Comparison of ENCODE assay signal across 29 mouse cellular contexts in genomic region chr16:18580389-18580788, GRCm38 (mm10). TPM values are rescaled to one million over a fixed set of nuclear protein-coding genes. Genes with fewer than 3 reads are reported as not detected.
DNase-seq lines count a peak whose midpoint lies in the region; ATAC-seq and TF ChIP-seq lines count a peak whose summit lies in the region.
"Had no signal": no experiment of that assay in that cellular context is flagged by ENCODE, and none has a peak within 500 bp of the region (broad histone marks: within the 10 kb centered on the region; RNA-seq: fewer than 3 reads in every experiment).

No protein-coding gene starts in this region.

- 29% methylated on average over 2 of the region's 2 CpGs for WGBS in hindbrain, postnatal 0 days
- WGBS in hindbrain, embryonic 12.5 days: 21% methylated on average over 2 of the region's 2 CpGs
- 13% methylated on average over 2 of the region's 2 CpGs for WGBS in midbrain, embryonic 11.5 days
- WGBS in midbrain, embryonic 16.5 days: 24% methylated on average over 2 of the region's 2 CpGs

- peak; percentile 23; the same call in 1 of the 2 replicates for TF ChIP-seq CTCF in hindbrain, postnatal 0 days (IDR thresholded peaks at IDR 0.05; ENCODE audit: low read depth)

- intact Hi-C loops in left cerebral cortex, postnatal 10 days (cut with DNase I): no loop called here

- H3K27ac ChIP-seq in hindbrain, postnatal 0 days: no peak overlapping the region
- no peak overlapping the region for H3K27ac ChIP-seq in hindbrain, embryonic 12.5 days
- H3K27ac ChIP-seq in midbrain, embryonic 11.5 days (ENCODE audit: low read depth, low read length): no peak overlapping the region
- H3K27ac ChIP-seq in midbrain, embryonic 16.5 days (ENCODE audit: low read length): no peak overlapping the region
- H3K27ac ChIP-seq: gastrocnemius, adult 2 months; heart, embryonic 10.5 days; layer of hippocampus, adult 2 months; limb, embryonic 13.5 days; liver, embryonic 12.5 days; neural tube, embryonic 15.5 days; stomach, embryonic 15.5 days had no signal

- no peak for ATAC-seq in hindbrain, postnatal 0 days
- no peak for ATAC-seq in hindbrain, embryonic 12.5 days (ENCODE audit: low FRiP score)
- ATAC-seq in midbrain, embryonic 11.5 days (ENCODE audit: low FRiP score): no peak
- ATAC-seq in midbrain, embryonic 16.5 days: no peak
- ATAC-seq: activated CD4-positive, CD25-positive, alpha-beta regulatory T cell, adult 4 months; forebrain, embryonic 14.5 days; liver, embryonic 12.5 days had no signal

- no peaks in the 10 kb centered on the region for H3K9me3 ChIP-seq in hindbrain, postnatal 0 days (ENCODE audit: low read length)
- no peaks in the 10 kb centered on the region for H3K9me3 ChIP-seq in hindbrain, embryonic 12.5 days (replicated peaks)
- no peaks in the 10 kb centered on the region for H3K9me3 ChIP-seq in midbrain, embryonic 11.5 days (ENCODE audit: control insufficient read depth, low read length)
- H3K9me3 ChIP-seq in midbrain, embryonic 16.5 days (replicated peaks; ENCODE audit: control insufficient read depth, low read length, poor library complexity, severe bottlenecking): no peaks in the 10 kb centered on the region
- H3K9me3 ChIP-seq: heart, embryonic 10.5 days; liver, embryonic 12.5 days; neural tube, embryonic 15.5 days; stomach, embryonic 15.5 days had no signal

- H3K9ac ChIP-seq in hindbrain, postnatal 0 days (replicated peaks; ENCODE audit: low read length): no peak overlapping the region
- no peak overlapping the region for H3K9ac ChIP-seq in hindbrain, embryonic 12.5 days
- H3K9ac ChIP-seq in midbrain, embryonic 11.5 days (ENCODE audit: low read length): no peak overlapping the region
- H3K9ac ChIP-seq in midbrain, embryonic 16.5 days (ENCODE audit: low read depth, low read length): no peak overlapping the region
- H3K9ac ChIP-seq: limb, embryonic 13.5 days; liver, embryonic 12.5 days; neural tube, embryonic 15.5 days; stomach, embryonic 15.5 days had no signal

- no peak for DNase-seq in hindbrain, postnatal 0 days (ENCODE audit: low spot score)
- DNase-seq in midbrain, embryonic 11.5 days (ENCODE audit: low spot score, missing footprints): peak; percentile 87
- peak; percentile 37 for DNase-seq in embryo, embryonic 11 days
- no peak for DNase-seq in right cerebral cortex, postnatal 14 days
- no peak for DNase-seq in left cerebral cortex, postnatal 10 days (ENCODE audit: extremely low spot score in 1 of 2, low spot score in 2 of 2)
- DNase-seq: adrenal gland, postnatal 14 days; cerebellum, adult 9-11 months; gastrocnemius, adult 2 months; heart, postnatal 14 days; kidney, adult 18-20 months; kidney, postnatal 10 days; layer of hippocampus, postnatal 36 days; lung, postnatal 36 days; right cerebral cortex, adult 18-20 months; thymus, adult 18-20 months; thymus, postnatal 4 days had no signal

- H3K36me3 ChIP-seq in hindbrain, postnatal 0 days (ENCODE audit: insufficient read depth, low read length): no peaks in the 10 kb centered on the region
- H3K36me3 ChIP-seq in hindbrain, embryonic 12.5 days: no peaks in the 10 kb centered on the region
- no peaks in the 10 kb centered on the region for H3K36me3 ChIP-seq in midbrain, embryonic 11.5 days (ENCODE audit: control insufficient read depth, insufficient read depth, low read length)
- H3K36me3 ChIP-seq in midbrain, embryonic 16.5 days (ENCODE audit: control insufficient read depth, insufficient read depth, low read length): no peaks in the 10 kb centered on the region
- H3K36me3 ChIP-seq: heart, embryonic 10.5 days; limb, embryonic 13.5 days; liver, embryonic 12.5 days; neural tube, embryonic 15.5 days; stomach, embryonic 15.5 days had no signal

- no peak overlapping the region for H3K4me2 ChIP-seq in hindbrain, postnatal 0 days (ENCODE audit: low read depth, low read length)
- no peak overlapping the region for H3K4me2 ChIP-seq in hindbrain, embryonic 12.5 days (replicated peaks)
- no peak overlapping the region for H3K4me2 ChIP-seq in midbrain, embryonic 11.5 days
- no peak overlapping the region for H3K4me2 ChIP-seq in midbrain, embryonic 16.5 days (ENCODE audit: low read length)

- no peaks in the 10 kb centered on the region for H3K4me1 ChIP-seq in hindbrain, postnatal 0 days (ENCODE audit: insufficient read depth, low read length)
- peaks cover 15% of the 10 kb centered on the region for H3K4me1 ChIP-seq in hindbrain, embryonic 12.5 days
- H3K4me1 ChIP-seq in midbrain, embryonic 11.5 days (ENCODE audit: control insufficient read depth, insufficient read depth, low read length): peaks cover 9% of the 10 kb centered on the region; the same call in 1 of the 2 replicates
- peaks cover 11% of the 10 kb centered on the region for H3K4me1 ChIP-seq in midbrain, embryonic 16.5 days (ENCODE audit: control insufficient read depth, insufficient read depth, low read length)

- H3K27me3 ChIP-seq in hindbrain, postnatal 0 days (ENCODE audit: insufficient read depth, low read length): peaks cover 61% of the 10 kb centered on the region
- peaks cover 77% of the 10 kb centered on the region for H3K27me3 ChIP-seq in hindbrain, embryonic 12.5 days
- H3K27me3 ChIP-seq in midbrain, embryonic 11.5 days (ENCODE audit: control insufficient read depth, insufficient read depth, low read length): peaks cover 69% of the 10 kb centered on the region
- H3K27me3 ChIP-seq in midbrain, embryonic 16.5 days (ENCODE audit: control insufficient read depth, insufficient read depth, low read depth, low read length): peaks cover 69% of the 10 kb centered on the region

- H3K4me3 ChIP-seq in hindbrain, postnatal 0 days (ENCODE audit: low read length): no peak overlapping the region
- no peak overlapping the region for H3K4me3 ChIP-seq in hindbrain, embryonic 12.5 days
- H3K4me3 ChIP-seq in midbrain, embryonic 11.5 days (ENCODE audit: low read depth, low read length): no peak overlapping the region
- H3K4me3 ChIP-seq in midbrain, embryonic 16.5 days (ENCODE audit: low read depth, low read length): no peak overlapping the region
- H3K4me3 ChIP-seq: layer of hippocampus, adult 2 months had no signal

RNA-seq across cellular contexts. Expression of gene Tbx1, which starts 10.1 kb away (rescaled TPM):
- total RNA-seq in hindbrain, postnatal 0 days (2014; rRNA removed): 0.37 and 4.0 TPM in 2 replicates
- 0.51 and 0.92 TPM in 2 replicates for polyA plus RNA-seq in hindbrain, postnatal 0 days (2015; fragmentation: Nextera tagmentation; extraction: Ambion mirVana)
- 15.4 and 15.5 TPM in 2 replicates for polyA plus RNA-seq in hindbrain, embryonic 12.5 days (2016; fragmentation: Nextera tagmentation; extraction: Ambion mirVana)
- 0.63 and 0.87 TPM in 2 replicates for polyA plus RNA-seq in midbrain, embryonic 11.5 days (2014; fragmentation: Nextera tagmentation; extraction: Ambion mirVana)
- 0.33 and 0.66 TPM in 2 replicates for polyA plus RNA-seq in midbrain, embryonic 16.5 days (2015; fragmentation: Nextera tagmentation; extraction: Ambion mirVana)
- total RNA-seq in left cerebral cortex, postnatal 10 days (2021): 1 to 10 TPM; 1.5 to 1.7 TPM
- total RNA-seq: adrenal gland, postnatal 14 days; common myeloid progenitor, adult 5-6 weeks; megakaryocyte-erythroid progenitor cell, adult 5-6 weeks; MEL had no signal
- polyA plus RNA-seq: activated CD4-positive, CD25-positive, alpha-beta regulatory T cell, adult 4 months; liver, embryonic 12.5 days had no signal

RNA-seq across cellular contexts. Expression of gene Gp1bb, which starts 41.8 kb away (rescaled TPM):
- total RNA-seq in hindbrain, postnatal 0 days (2014; rRNA removed): 29.3 and 30.8 TPM in 2 replicates
- polyA plus RNA-seq in hindbrain, postnatal 0 days (2015; fragmentation: Nextera tagmentation; extraction: Ambion mirVana): 7.6 and 10.1 TPM in 2 replicates
- polyA plus RNA-seq in hindbrain, embryonic 12.5 days (2016; fragmentation: Nextera tagmentation; extraction: Ambion mirVana): 10.1 and 11.1 TPM in 2 replicates
- 6.4 and 6.5 TPM in 2 replicates for polyA plus RNA-seq in midbrain, embryonic 11.5 days (2014; fragmentation: Nextera tagmentation; extraction: Ambion mirVana)
- 9.4 and 9.8 TPM in 2 replicates for polyA plus RNA-seq in midbrain, embryonic 16.5 days (2015; fragmentation: Nextera tagmentation; extraction: Ambion mirVana)
- 1 to 10 TPM; 3.5 to 4.9 TPM for total RNA-seq in left cerebral cortex, postnatal 10 days (2021)
- total RNA-seq: gastrocnemius, adult 2 months had no signal
- polyA plus RNA-seq: activated CD4-positive, CD25-positive, alpha-beta regulatory T cell, adult 4 months had no signal

RNA-seq across cellular contexts. Expression of gene Gm49601, which starts 45.8 kb away (rescaled TPM):
- 23.8 and 24.0 TPM in 2 replicates for total RNA-seq in hindbrain, postnatal 0 days (2014; rRNA removed)
- 3.1 and 4.0 TPM in 2 replicates for polyA plus RNA-seq in hindbrain, postnatal 0 days (2015; fragmentation: Nextera tagmentation; extraction: Ambion mirVana)
- polyA plus RNA-seq in hindbrain, embryonic 12.5 days (2016; fragmentation: Nextera tagmentation; extraction: Ambion mirVana): 12.6 and 13.5 TPM in 2 replicates
- 1.7 and 3.3 TPM in 2 replicates for polyA plus RNA-seq in midbrain, embryonic 11.5 days (2014; fragmentation: Nextera tagmentation; extraction: Ambion mirVana)
- polyA plus RNA-seq in midbrain, embryonic 16.5 days (2015; fragmentation: Nextera tagmentation; extraction: Ambion mirVana): 23.3 and 24.6 TPM in 2 replicates
- total RNA-seq in left cerebral cortex, postnatal 10 days (2021): 100 to 1,000 TPM; 130 to 132 TPM
- total RNA-seq: common myeloid progenitor, adult 5-6 weeks; megakaryocyte-erythroid progenitor cell, adult 5-6 weeks had no signal
- polyA plus RNA-seq: activated CD4-positive, CD25-positive, alpha-beta regulatory T cell, adult 4 months had no signal

RNA-seq across cellular contexts. Expression of gene Sept5, which starts 49.4 kb away (rescaled TPM):
- 286 and 335 TPM in 2 replicates for total RNA-seq in hindbrain, postnatal 0 days (2014; rRNA removed)
- 186 and 195 TPM in 2 replicates for polyA plus RNA-seq in hindbrain, postnatal 0 days (2015; fragmentation: Nextera tagmentation; extraction: Ambion mirVana)
- 98.7 and 105 TPM in 2 replicates for polyA plus RNA-seq in hindbrain, embryonic 12.5 days (2016; fragmentation: Nextera tagmentation; extraction: Ambion mirVana)
- polyA plus RNA-seq in midbrain, embryonic 11.5 days (2014; fragmentation: Nextera tagmentation; extraction: Ambion mirVana): 40.7 and 52.0 TPM in 2 replicates
- 240 and 262 TPM in 2 replicates for polyA plus RNA-seq in midbrain, embryonic 16.5 days (2015; fragmentation: Nextera tagmentation; extraction: Ambion mirVana)
- total RNA-seq in left cerebral cortex, postnatal 10 days (2021): 100 to 1,000 TPM; 703 to 707 TPM

Comparison
In these comparisons a context has a peak if more than half of its experiments do, and no peak if none do; other contexts are left out.
1. DNase-seq: peak in midbrain, embryonic 11.5 days (single experiment) and embryo, embryonic 11 days (single experiment); none in hindbrain, postnatal 0 days (single experiment), right cerebral cortex, postnatal 14 days (single experiment) and left cerebral cortex, postnatal 10 days (0 of 2).